Mouse (Mus musculus) neural tube, embryonic 13.5 days (tissue): Measurements from ENCODE around the gene Phospho1. TPM values are rescaled to one million over a fixed set of nuclear protein-coding genes. Genes with fewer than 3 reads are reported as not detected.

ENCODE experiments used
- ATAC-seq: fragments of 200-750 bp; cut with Nextera tagmentation; 2 replicates; pipeline ENCODE4 v1.8.0; 2017; ENCODE audit warnings: low read depth, mild to moderate bottlenecking, moderate TSS enrichment, moderate library complexity
- H3K27ac ChIP-seq: fragments of 300-500 bp; sonication (generic); replicated peaks from 2 replicates; pipeline ENCODE4 v1.5.1; 2015; ENCODE audit warnings: moderate library complexity, mild to moderate bottlenecking, inconsistent platforms
- H3K27me3 ChIP-seq: fragments of 300-500 bp; sonication (generic); 2 replicates; pipeline ENCODE4 v1.6.1; 2015; ENCODE audit warnings: mild to moderate bottlenecking, inconsistent platforms
- H3K36me3 ChIP-seq: fragments of 300-500 bp; sonication (generic); 2 replicates; pipeline ENCODE4 v1.6.1; 2015; ENCODE audit warnings: mild to moderate bottlenecking, inconsistent platforms
- H3K4me1 ChIP-seq: fragments of 300-500 bp; sonication (generic); replicated peaks from 2 replicates; pipeline ENCODE4 v1.6.1; 2015; ENCODE audit warnings: inconsistent platforms
- H3K4me2 ChIP-seq: fragments of 300-500 bp; sonication (generic); 2 replicates; pipeline ENCODE4 v1.6.1; 2015; ENCODE audit warnings: inconsistent platforms, mild to moderate bottlenecking, moderate library complexity
- H3K4me3 ChIP-seq: fragments of 300-500 bp; sonication (generic); 2 replicates; pipeline ENCODE4 v1.5.1; 2015; ENCODE audit warnings: mild to moderate bottlenecking, inconsistent platforms
- H3K9ac ChIP-seq: fragments of 300-500 bp; sonication (generic); 2 replicates; pipeline ENCODE4 v1.6.1; 2015; ENCODE audit warnings: moderate library complexity, mild to moderate bottlenecking, inconsistent platforms
- H3K9me3 ChIP-seq: fragments of 300-500 bp; sonication (generic); 2 replicates; pipeline ENCODE4 v1.6.1; 2016; ENCODE audit warnings: inconsistent platforms
- WGBS: fragments of 180-500 bp; shearing (Covaris S2); methylation state at CpG from one replicate; pipeline ENCODE4 v1.1.7; 2015; 5-methylcytosine and 5-hydroxymethylcytosine counted together
- polyA plus RNA-seq: library from polyadenylated mRNA; unstranded; fragments of >200 nt; fragmentation: Nextera tagmentation; extraction: Ambion mirVana; gene quantifications from 2 replicates; pipeline ENCODE4 v1.2.1, GENCODE M21; 2015

The Phospho1 gene
- polyA plus RNA-seq = not detected in 2 replicates

DNA sequence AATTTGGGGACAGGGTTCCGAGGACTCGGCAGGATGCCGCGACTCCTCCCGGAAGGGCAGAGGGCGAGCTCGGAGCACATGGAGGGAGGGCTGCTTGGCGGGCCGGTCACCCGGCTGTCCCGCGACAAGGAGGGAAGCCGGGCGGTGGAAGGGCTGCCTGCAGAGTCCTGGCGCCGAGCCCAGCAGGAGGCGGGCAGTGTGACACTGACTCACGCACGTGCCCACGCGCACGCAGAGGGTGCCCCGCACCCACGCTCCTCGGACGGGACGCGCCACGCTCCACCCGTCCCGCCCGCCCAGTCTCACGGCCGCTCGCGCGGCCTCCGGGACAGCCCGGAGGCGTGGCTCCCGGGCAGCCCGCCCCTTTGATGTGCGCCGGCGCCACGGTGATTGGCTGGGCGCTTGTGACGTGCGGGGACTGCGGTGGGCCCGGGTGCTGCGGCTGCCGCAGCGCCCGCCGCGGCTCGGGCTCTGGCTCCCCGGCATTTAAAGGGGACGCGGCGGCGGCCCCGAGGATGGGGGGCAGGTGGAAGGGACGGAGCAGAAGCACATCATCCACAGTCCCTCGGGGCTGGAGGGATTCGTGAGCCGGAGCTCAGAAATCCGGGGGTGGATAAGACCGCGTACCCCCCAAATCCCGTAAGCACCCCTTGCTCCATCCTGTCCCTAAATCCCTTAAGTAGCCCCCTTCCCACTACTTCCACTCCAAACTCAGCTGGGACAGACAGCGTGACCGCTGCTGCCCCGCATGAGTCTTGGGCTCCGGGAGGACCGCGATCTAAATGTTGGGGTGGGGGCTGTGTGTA, at the start of gene Phospho1:
TSS of gene Phospho1 (plus strand) at position 429 of the 806 bp plus-strand sequence.
- WGBS = 0% methylated on average over 75 of the region's 78 CpGs
- no peak within 1 kb of the TSS for H3K27ac ChIP-seq
- H3K9ac ChIP-seq = peak within 1 kb of the TSS; percentile 77
- peak within 1 kb of the TSS; percentile 98 for H3K4me2 ChIP-seq
- no peaks in the 10 kb centered on the region for H3K9me3 ChIP-seq
- peak; percentile 98 for ATAC-seq
- no peaks in the 10 kb centered on the region for H3K36me3 ChIP-seq
- peaks cover 13% of the 10 kb centered on the region for H3K4me1 ChIP-seq
- peaks cover 60% of the 10 kb centered on the region for H3K27me3 ChIP-seq
- H3K4me3 ChIP-seq = peak within 1 kb of the TSS; percentile 61

DNA sequence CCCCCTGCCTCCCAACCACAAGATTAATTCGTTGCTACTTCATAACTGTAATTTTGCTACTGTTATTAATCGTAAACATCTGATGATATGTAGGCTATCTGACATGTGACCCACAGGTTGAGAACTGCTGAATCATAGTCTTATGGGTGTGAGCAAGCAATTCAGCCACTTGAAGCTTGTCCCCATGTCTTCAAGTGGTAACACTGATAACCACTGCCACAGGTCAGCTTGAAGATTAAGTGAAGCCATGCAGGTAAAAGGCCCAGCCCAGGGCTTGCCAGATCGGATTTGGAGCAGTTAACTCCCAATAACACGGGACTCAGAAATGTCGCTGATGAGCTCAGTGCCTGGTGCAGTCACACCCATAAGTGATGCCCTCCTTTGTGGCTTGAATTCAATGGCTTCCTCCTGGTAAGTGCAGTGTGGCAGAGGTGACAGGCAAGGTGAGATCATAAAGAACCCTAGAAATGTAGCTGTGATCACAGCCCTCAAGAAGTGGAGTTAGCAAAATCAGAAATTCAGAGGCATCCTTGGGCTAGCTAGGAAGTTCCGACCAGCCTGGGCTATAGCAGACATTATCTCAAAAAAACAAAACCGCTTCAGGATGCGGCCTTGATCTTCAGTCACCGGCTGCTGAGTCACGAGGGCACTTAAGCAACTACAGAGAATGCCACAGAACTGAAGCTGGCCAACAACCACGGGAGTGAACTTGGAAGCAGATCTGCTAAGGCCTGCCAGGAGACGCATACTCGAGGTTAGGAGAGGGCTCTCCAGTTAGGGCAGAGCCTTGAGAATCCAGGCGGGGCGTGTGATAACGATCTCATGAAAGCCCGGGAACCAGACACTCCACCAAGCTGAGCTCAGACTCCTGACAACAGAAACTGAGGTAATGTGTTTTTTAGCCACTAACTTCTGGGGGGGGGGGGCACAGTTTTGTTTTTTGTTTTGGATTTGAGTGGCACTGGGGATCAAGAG, 46.7 kb upstream of the Phospho1 start:
- Histone ChIP-seq H3K4me3 (no peak overlapping the region), H3K36me3 (peaks cover 11% of the 10 kb centered on the region), H3K4me1 (no peaks in the 10 kb centered on the region), H3K27ac (no peak overlapping the region), H3K27me3 (no peaks in the 10 kb centered on the region), H3K4me2 (no peak overlapping the region), H3K9ac (no peak overlapping the region), H3K9me3 (no peaks in the 10 kb centered on the region)
- WGBS = 88% methylated on average over 17 of the region's 17 CpGs
- no peak for ATAC-seq

DNA sequence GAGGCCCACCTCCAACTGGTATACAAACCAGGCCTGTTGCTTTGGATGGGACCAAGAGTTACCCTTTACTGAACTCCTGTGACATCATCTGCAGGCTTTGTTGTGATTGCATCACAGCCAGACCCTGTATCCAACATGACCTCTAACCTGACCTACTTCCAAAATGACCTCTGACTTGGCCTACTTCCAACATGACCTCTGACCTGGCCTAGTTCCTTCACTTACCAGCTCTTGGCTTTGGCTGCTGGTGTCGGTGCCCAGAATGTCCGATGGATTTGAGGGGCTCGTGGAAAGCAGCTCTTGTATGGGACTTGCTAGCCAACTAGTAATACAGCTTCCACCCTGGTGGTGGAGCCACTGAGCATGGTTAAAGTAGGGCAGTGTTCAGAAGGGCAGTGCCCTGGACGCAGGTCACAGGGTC, 45.5 kb upstream of the Phospho1 start:
- no peak for ATAC-seq
- Histone ChIP-seq H3K36me3 (peaks cover 11% of the 10 kb centered on the region), H3K27ac (no peak overlapping the region), H3K4me2 (no peak overlapping the region), H3K4me1 (no peaks in the 10 kb centered on the region), H3K9me3 (no peaks in the 10 kb centered on the region), H3K9ac (no peak overlapping the region), H3K27me3 (no peaks in the 10 kb centered on the region), H3K4me3 (no peak overlapping the region)
- 76% methylated on average over 4 of the region's 4 CpGs for WGBS

DNA sequence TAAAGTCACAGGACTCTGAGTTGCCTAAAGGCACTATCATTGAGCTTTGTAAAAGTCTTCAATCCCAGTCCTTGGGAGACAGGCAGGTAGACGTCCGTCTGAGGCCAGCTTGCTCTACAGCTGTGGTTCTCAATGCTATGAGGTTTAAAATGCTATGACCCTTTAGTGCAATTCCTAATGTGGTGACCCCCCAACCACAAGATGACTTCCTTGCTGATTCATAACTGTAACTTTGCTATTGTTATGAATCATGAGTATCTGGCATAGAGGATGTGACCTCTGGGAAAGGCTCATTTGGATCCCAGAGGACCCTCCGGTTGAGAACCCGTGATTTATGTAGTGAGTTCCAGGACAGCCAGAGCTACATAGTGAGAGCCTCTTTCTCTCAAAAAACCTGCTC, 44.9 kb upstream of the Phospho1 start:
- Histone ChIP-seq H3K27ac (no peak overlapping the region), H3K4me1 (no peaks in the 10 kb centered on the region), H3K36me3 (peaks cover 11% of the 10 kb centered on the region), H3K9ac (no peak overlapping the region), H3K27me3 (no peaks in the 10 kb centered on the region), H3K4me3 (no peak overlapping the region), H3K4me2 (no peak overlapping the region), H3K9me3 (no peaks in the 10 kb centered on the region)
- WGBS = 84% methylated on average over 4 of the region's 4 CpGs
- no peak for ATAC-seq

DNA sequence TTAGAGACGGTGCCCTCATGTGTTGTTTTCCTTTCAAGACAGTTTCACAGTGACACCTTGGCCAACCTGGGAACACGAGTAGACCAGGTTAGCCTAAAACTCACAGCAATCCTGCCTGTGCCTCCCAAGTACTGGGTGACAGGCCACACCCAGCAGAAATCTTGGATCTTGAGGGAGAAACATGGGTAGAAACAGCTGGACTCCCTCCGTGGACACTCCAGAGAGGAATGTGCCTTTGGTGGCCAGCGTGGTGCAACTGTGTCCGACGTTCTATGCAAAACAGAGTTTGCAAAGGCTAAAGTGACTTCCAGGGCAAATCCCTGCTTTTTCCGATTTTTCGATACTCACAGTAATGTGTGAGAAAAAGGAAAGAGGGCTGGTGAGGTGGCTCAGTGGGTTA, 43.8 kb upstream of the Phospho1 start:
- no peak overlapping the region for H3K9ac ChIP-seq

DNA sequence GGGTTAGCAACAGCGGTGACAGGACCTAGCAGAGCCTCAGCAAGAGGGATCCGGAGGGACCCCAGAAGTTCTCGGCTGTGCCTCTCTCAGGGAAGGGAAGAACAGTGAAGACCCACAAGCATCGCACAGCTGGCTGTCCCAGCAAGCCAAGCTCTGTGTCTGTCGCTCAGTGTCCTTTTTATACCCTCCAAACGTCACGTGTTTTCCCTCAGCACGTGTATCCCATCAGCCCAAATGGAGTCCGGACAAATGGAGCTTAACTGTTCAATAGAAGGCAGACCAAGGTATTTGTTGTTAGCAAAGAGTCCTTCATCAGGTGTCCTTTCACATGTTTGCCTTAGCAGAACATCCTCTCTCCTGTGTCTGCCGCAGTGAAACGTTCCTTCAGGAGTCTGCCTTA, 42.7 kb upstream of the Phospho1 start:
- Histone ChIP-seq H3K36me3 (peaks cover 5% of the 10 kb centered on the region; the same call in 1 of the 2 replicates), H3K4me1 (no peaks in the 10 kb centered on the region), H3K4me2 (no peak overlapping the region), H3K27me3 (no peaks in the 10 kb centered on the region), H3K27ac (no peak overlapping the region), H3K9me3 (no peaks in the 10 kb centered on the region; the same call in none of the 2 replicates), H3K9ac (no peak overlapping the region), H3K4me3 (no peak overlapping the region)
- 82% methylated on average over 11 of the region's 11 CpGs for WGBS
- no peak for ATAC-seq

More for the DNA sequence above, 43.8 kb upstream of the Phospho1 start:
- ATAC-seq = no peak
- H3K4me2 ChIP-seq = no peak overlapping the region
- no peak overlapping the region for H3K27ac ChIP-seq
- H3K4me3 ChIP-seq = no peak overlapping the region
- H3K36me3 ChIP-seq = peaks cover 6% of the 10 kb centered on the region
- H3K27me3 ChIP-seq = no peaks in the 10 kb centered on the region
- 87% methylated on average over 8 of the region's 8 CpGs for WGBS
- H3K4me1 ChIP-seq = no peaks in the 10 kb centered on the region
- no peaks in the 10 kb centered on the region; the same call in 1 of the 2 replicates for H3K9me3 ChIP-seq

DNA sequence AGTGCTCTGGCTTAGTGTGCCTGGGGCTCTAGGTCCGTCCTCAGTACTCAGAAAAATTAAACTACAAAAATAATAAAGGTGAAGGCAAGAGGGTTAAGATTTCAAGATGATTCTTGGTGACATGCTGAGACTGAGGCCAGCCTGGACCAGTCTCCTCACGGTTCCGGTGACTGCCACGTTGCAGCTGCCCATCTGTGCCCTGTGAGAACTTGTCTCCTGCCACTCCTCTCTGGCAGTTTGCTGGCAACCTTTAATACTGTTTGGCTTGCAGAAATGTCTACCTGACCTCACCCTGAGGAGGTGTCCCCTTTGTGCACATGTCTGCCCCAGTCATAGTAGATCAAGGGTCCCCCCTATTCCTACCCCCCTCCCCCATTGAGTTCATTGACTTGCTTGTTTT, 40.8 kb upstream of the Phospho1 start:
- no peak overlapping the region for H3K9ac ChIP-seq
- 77% methylated on average over 4 of the region's 4 CpGs for WGBS
- H3K36me3 ChIP-seq = no peaks in the 10 kb centered on the region
- no peak overlapping the region for H3K27ac ChIP-seq
- H3K4me3 ChIP-seq = no peak overlapping the region
- no peaks in the 10 kb centered on the region for H3K27me3 ChIP-seq
- H3K4me1 ChIP-seq = no peaks in the 10 kb centered on the region
- no peaks in the 10 kb centered on the region; the same call in none of the 2 replicates for H3K9me3 ChIP-seq
- H3K4me2 ChIP-seq = no peak overlapping the region
- no peak for ATAC-seq

DNA sequence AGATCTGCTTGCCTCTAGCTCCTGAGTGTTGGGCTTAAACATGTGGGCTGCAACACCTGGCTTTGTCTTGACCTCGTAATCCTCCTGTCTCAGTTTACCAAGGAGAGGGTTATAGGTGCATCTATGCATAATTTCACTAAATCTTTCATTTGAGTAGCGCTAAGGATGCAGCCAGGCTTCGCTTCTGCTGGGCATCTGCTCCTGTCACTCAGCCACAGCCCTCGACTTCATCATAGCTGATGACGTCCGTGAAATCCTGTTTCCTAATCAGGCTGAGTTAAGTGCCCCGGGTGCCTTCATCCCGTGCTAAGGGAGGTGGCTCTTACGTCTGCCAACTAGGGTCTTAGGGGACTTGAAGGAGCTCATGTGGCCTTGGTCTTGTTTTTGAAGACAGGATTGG, 40.3 kb upstream of the Phospho1 start:
- Histone ChIP-seq H3K9me3 (no peaks in the 10 kb centered on the region; the same call in none of the 2 replicates), H3K27me3 (no peaks in the 10 kb centered on the region), H3K4me2 (no peak overlapping the region), H3K4me3 (no peak overlapping the region), H3K4me1 (no peaks in the 10 kb centered on the region), H3K27ac (no peak overlapping the region), H3K9ac (no peak overlapping the region), H3K36me3 (no peaks in the 10 kb centered on the region)
- 86% methylated on average over 9 of the region's 9 CpGs for WGBS
- no peak for ATAC-seq

DNA sequence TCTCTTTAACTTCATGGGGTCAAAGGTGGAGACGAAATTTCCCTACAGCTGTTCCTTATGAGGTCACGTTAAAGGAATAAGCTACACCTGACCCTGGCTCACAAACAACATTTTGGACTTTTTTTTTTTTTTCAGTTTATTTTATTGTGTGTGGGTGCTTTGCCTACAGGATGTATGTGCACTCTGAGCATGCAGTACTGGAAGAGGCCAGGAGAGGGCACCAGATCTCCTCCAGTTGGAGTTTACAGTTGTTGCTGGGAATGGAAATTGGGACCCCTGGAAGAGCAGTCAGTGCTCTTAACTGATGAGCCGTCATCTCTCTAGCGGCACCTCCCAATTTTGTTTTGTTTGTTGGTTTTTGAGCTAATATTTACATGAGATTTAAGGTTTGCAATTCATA, 38.6 kb upstream of the Phospho1 start:
- Histone ChIP-seq H3K27me3 (no peaks in the 10 kb centered on the region), H3K27ac (no peak overlapping the region), H3K4me3 (no peak overlapping the region), H3K4me2 (no peak overlapping the region), H3K4me1 (no peaks in the 10 kb centered on the region), H3K9ac (no peak overlapping the region), H3K36me3 (no peaks in the 10 kb centered on the region), H3K9me3 (no peaks in the 10 kb centered on the region; the same call in none of the 2 replicates)
- 94% methylated on average over 4 of the region's 4 CpGs for WGBS
- no peak for ATAC-seq

DNA sequence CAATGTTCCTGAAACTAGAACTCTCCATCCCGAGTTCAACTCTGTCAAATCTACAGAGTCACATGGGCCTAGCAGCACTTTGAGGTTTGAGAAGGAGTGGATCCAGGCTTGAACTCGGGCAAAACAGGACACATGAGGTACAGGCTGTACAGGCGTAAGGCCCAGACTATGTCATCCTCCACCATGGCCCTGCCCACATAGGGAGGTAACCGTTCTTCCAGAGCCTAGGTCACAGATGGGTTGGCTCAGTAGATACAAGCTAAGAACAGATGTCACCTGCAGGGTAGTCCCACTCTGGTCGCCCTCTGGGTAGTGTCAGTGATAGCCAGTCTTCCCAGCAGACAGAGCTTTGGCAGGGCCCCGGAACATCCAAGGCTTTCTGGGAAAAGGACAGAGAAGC, 37.8 kb upstream of the Phospho1 start:
- no peak overlapping the region for H3K9ac ChIP-seq

DNA sequence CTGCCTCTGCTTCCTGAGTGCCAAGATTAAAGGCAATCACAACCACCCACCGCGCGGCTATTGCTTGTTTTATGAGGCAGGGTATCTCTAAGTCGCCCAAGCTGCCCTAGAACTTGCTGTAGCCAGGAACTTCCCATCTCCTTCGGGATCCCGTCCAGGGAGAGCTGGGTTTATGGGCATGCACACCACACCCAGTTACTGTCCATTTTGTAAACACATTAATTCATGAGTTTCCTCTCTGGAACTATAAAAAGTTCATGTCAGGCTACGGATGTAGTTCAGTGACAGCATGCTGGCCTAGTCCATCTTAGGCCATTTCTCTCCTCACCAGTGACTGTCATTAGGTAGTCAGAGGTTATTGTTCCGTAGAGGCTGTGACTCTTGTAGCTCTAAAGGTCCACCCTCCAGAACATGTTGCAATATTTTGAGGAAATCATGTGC, 34.8 kb upstream of the Phospho1 start:
- Histone ChIP-seq H3K4me1 (0 out of 2 replicates have a peak, but pooled peaks cover 6% of the 10 kb centered on the region), H3K36me3 (no peaks in the 10 kb centered on the region), H3K27ac (no peak overlapping the region), H3K9ac (no peak overlapping the region), H3K4me2 (no peak overlapping the region), H3K4me3 (no peak overlapping the region), H3K27me3 (no peaks in the 10 kb centered on the region), H3K9me3 (no peaks in the 10 kb centered on the region; the same call in none of the 2 replicates)
- ATAC-seq = no peak
- 81% methylated on average over 8 of the region's 8 CpGs for WGBS

More for the DNA sequence above, 37.8 kb upstream of the Phospho1 start:
- Histone ChIP-seq H3K9me3 (no peaks in the 10 kb centered on the region; the same call in none of the 2 replicates), H3K4me1 (no peaks in the 10 kb centered on the region), H3K36me3 (no peaks in the 10 kb centered on the region), H3K27me3 (no peaks in the 10 kb centered on the region), H3K27ac (no peak overlapping the region), H3K4me2 (no peak overlapping the region), H3K4me3 (no peak overlapping the region)
- 89% methylated on average over 6 of the region's 6 CpGs for WGBS
- ATAC-seq = no peak

DNA sequence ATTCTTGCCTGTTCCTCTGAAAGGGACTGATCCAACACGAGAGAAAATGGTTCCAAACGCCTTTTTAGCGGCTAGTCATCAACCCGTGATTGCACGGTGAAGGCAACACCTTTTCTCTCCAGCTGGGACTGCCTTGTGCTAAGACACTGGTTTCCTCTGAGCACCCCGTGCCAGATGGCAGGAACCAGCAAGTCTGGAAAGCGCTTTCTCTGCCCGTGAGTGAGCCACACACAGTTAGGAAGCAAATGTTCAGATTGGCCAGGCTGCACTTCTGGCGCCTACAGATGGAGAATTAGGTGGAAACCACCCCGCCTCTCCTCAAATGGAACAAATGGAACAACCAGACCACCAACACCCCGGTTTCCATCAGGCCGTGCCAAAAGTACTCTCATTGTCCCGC, 32.5 kb upstream of the Phospho1 start:
- Histone ChIP-seq H3K36me3 (no peaks in the 10 kb centered on the region), H3K4me2 (no peak overlapping the region), H3K27me3 (peaks cover 10% of the 10 kb centered on the region; the same call in 1 of the 2 replicates), H3K4me3 (no peak overlapping the region), H3K27ac (no peak overlapping the region), H3K9me3 (no peaks in the 10 kb centered on the region), H3K4me1 (peaks cover 17% of the 10 kb centered on the region), H3K9ac (no peak overlapping the region)
- ATAC-seq = no peak
- WGBS = 78% methylated on average over 13 of the region's 13 CpGs
